Mouse (Mus musculus) liver, embryonic 14.5 days (tissue): ENCODE data around the gene Tex19.2. TPM values are rescaled to one million over a fixed set of nuclear protein-coding genes. Genes with fewer than 3 reads are reported as not detected.

ENCODE experiments used
- ATAC-seq: fragments of 200-750 bp; cut with Nextera tagmentation; 2 replicates; pipeline ENCODE4 v1.8.0; 2017; ENCODE audit warnings: moderate number of reproducible peaks, mild to moderate bottlenecking, moderate library complexity; ENCODE audit not compliant: insufficient read depth
- DNase-seq, 3 experiments: peaks; one replicate each; pipeline ENCODE4 v3.0.0-alpha.2; 2012 to 2013; ENCODE audit warnings: low read depth in 3 of 3, low spot score in 3 of 3
- H3K27ac ChIP-seq: fragments of 300-500 bp; sonication (generic); 2 replicates; pipeline ENCODE4 v1.5.1; 2014; ENCODE audit warnings: moderate library complexity, mild to moderate bottlenecking, control low read depth, inconsistent platforms
- H3K27me3 ChIP-seq: fragments of 300-500 bp; sonication (generic); 2 replicates; pipeline ENCODE4 v1.6.1; 2014; ENCODE audit warnings: mild to moderate bottlenecking, low read length, moderate library complexity; ENCODE audit not compliant: control insufficient read depth, insufficient read depth
- H3K36me3 ChIP-seq: fragments of 300-500 bp; sonication (generic); replicated peaks from 2 replicates; pipeline ENCODE4 v1.6.1; 2014; ENCODE audit warnings: low read depth; ENCODE audit not compliant: control insufficient read depth, insufficient read depth
- H3K4me1 ChIP-seq, 2 experiments: fragments of 200-500 bp in 1 of 2; fragments of 300-500 bp in 1 of 2; sonication (generic) in 1 of 2; replicated peaks; 2 replicates each; pipeline ENCODE4 v1.6.1; 2012 to 2014; ENCODE audit warnings: antibody characterized with exemption in 1 of 2, inconsistent platforms in 1 of 2, low read length in 1 of 2; ENCODE audit not compliant: control insufficient read depth in 2 of 2, insufficient read depth in 2 of 2
- H3K4me2 ChIP-seq: fragments of 300-500 bp; sonication (generic); 2 replicates; pipeline ENCODE4 v1.6.1; 2014; ENCODE audit warnings: low read depth, mild to moderate bottlenecking, control low read depth, moderate library complexity
- H3K4me3 ChIP-seq, 2 experiments: fragments of 200-500 bp in 1 of 2; fragments of 300-500 bp in 1 of 2; sonication (generic) in 1 of 2; 2 replicates each; pipeline ENCODE4 v1.5.1; 2012 to 2014; ENCODE audit warnings: low read depth in 2 of 2, low read length in 2 of 2, mild to moderate bottlenecking in 2 of 2, control low read depth in 1 of 2, inconsistent platforms in 1 of 2, moderate library complexity in 1 of 2; ENCODE audit not compliant: insufficient read depth in 1 of 2
- H3K9ac ChIP-seq: fragments of 300-500 bp; sonication (generic); replicated peaks from 2 replicates; pipeline ENCODE4 v1.6.1; 2014; ENCODE audit warnings: mild to moderate bottlenecking, control low read depth, moderate library complexity
- H3K9me3 ChIP-seq: fragments of 300-500 bp; sonication (generic); 2 replicates; pipeline ENCODE4 v1.6.1; 2016; ENCODE audit warnings: low read length, mixed read lengths; ENCODE audit not compliant: control insufficient read depth
- CTCF ChIP-seq: IDR thresholded peaks from 2 replicates; pipeline ENCODE4 v1.5.1; 2016; ENCODE audit warnings: antibody characterized with exemption, low read depth, control low read depth
- EP300 ChIP-seq: IDR thresholded peaks from 2 replicates; pipeline ENCODE4 v1.6.1; 2016; ENCODE audit warnings: antibody characterized with exemption, low read depth
- WGBS: fragments of 180-500 bp; shearing (Covaris S2); extraction: QIAGEN DNeasy Blood & Tissue Kit; methylation state at CpG from one replicate; pipeline ENCODE4 v1.1.7; 2014; ENCODE audit not compliant: insufficient replicate concordance; 5-methylcytosine and 5-hydroxymethylcytosine counted together
- polyA plus RNA-seq, 2 experiments: library from polyadenylated mRNA; depleted of rRNA in 1 of 2; stranded (reverse) in 1 of 2; unstranded in 1 of 2; fragments of >200 nt; fragmentation: Nextera tagmentation in 1 of 2; extraction: Ambion mirVana in 1 of 2; gene quantifications; 2 replicates each; pipeline versions ENCODE4 v1.2.1 to v1.2.3; 2012 to 2014

The Tex19.2 gene
- polyA plus RNA-seq, 2 experiments, result 0.10 TPM; not detected in 1

DNA sequence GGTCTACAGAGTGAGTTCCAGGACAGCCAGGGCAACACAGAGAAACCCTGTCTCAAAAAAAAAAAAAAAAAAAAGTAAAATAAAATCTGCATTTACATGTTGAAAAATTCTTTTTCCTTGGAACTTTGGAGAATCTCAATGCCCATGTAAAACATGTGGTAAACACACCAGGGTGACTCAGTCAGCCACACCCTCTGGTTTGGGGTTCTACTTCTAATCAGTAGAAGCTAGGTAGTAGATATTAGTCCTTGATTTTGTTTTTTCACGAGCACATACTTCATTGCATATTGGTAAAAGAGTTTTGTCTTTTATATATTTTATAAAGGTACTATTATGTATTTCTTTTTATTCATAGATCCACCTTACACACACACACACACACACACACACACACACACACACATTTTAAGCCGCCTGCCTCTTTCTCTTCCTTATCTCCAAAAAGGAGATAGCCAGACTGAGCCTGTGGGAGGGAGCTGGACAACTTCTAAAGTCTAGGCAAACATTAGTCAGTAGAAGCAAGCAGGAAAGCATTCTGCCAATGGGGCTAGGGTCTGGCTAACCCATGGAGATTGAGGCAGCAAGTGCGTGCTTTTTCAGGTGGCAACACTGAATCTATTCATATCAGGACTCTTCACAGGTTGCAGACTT lies 7.2 kb upstream of the Tex19.2 start:
- H3K36me3 ChIP-seq, result no peaks in the 10 kb centered on the region
- H3K9me3 ChIP-seq, result no peaks in the 10 kb centered on the region
- H3K27me3 ChIP-seq, result no peaks in the 10 kb centered on the region
- DNase-seq (no peak), ATAC-seq (0 out of 2 replicates have a peak, but pooled peaks have one; percentile 33)
- no peak overlapping the region for H3K4me3 ChIP-seq
- peaks cover 6 to 8% of the 10 kb centered on the region in 2 experiments for H3K4me1 ChIP-seq
- WGBS, result 25% methylated on average over 3 of the region's 3 CpGs
- no peak overlapping the region for H3K4me2 ChIP-seq
- H3K27ac ChIP-seq, result no peak overlapping the region
- H3K9ac ChIP-seq, result no peak overlapping the region
- TF ChIP-seq EP300, result no peak
- TF ChIP-seq CTCF, result no peak

DNA sequence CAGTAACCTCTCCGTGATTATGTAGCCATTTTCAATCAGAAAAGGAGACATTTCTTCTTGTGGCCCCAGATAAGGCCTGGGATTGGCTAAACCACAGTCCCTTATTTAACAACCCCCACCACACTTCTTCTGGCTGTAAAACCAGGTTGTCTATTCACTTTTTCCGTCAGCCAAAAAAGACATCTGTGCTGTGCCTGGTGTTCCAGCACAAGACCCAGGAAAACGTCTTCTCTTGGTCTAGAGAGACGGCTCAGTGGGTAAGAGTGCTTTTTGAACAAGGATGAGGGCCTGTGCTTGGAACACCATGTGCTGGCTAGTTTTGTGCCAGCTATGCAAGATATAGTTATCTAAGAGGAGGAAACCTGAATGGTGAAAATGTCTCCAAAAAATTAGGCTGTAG lies 5.0 kb upstream of the Tex19.2 start:
- ATAC-seq, result no peak

DNA sequence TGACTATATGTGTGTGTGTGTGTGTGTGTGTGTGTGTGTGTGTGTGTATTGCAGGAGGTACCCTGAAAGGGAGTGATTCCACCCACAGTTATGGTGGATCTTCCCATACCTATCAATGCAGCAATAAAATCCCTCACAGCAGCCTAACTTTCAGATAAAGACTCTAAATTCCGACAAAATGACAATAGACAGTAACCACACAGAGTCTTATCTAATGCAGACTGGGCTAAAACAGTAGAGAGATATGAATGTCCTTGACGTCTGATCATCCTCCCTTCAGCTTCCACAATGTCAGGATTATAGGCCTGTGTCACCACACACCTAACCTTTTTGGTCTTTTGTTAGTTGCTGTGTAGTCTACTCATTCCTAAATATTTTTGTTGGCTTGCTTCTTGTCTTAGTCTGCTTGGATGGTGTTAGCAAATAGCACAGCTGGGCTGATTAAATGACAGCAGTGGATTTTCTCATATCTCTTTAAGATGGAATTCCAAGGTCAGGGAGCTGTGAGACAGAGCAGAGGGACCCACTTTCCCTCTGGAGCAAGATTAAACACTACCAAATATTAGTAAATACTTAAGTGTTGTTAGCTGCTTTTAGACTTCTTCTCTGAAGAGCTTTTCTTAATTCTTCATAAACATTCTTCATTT lies 3.7 kb upstream of the Tex19.2 start:
- H3K9me3 ChIP-seq, result no peaks in the 10 kb centered on the region
- no peak for TF ChIP-seq CTCF
- TF ChIP-seq EP300, result no peak
- no peak for ATAC-seq

More for the DNA sequence above, 5.0 kb upstream of the Tex19.2 start:
- WGBS, result 48% methylated on average over 4 of the region's 4 CpGs
- Histone ChIP-seq H3K4me2 (no peak overlapping the region), H3K9me3 (no peaks in the 10 kb centered on the region), H3K4me3 (no peak overlapping the region), H3K27ac (no peak overlapping the region), H3K9ac (no peak overlapping the region), H3K4me1 (peaks cover 6 to 8% of the 10 kb centered on the region in 2 experiments), H3K27me3 (no peaks in the 10 kb centered on the region), H3K36me3 (no peaks in the 10 kb centered on the region)
- no peak for DNase-seq
- no peak for TF ChIP-seq CTCF
- TF ChIP-seq EP300, result no peak

DNA sequence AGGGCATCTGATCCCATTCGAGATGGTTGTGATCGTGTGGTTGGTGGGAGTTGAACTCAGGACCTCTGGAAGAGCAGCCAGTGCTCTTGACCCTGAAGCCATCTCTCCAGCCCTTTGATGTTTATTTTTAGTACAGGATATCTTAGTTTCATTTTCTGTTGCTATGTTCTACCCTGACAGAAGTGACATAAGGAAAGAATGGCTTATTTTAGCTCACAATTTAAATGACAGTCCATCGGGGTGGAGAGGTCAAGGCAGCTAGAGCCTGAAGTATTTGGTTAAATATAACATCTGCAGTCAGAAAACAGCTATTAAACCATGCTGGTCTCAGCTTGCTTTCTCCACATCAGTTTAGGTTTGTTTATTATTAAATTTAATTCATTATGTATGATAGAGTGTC lies 2.7 kb upstream of the Tex19.2 start:
- TF ChIP-seq EP300 (no peak), CTCF (no peak)
- H3K9me3 ChIP-seq, result no peaks in the 10 kb centered on the region
- H3K27ac ChIP-seq, result no peak overlapping the region
- H3K4me1 ChIP-seq, result peaks cover 6% of the 10 kb centered on the region in 2 experiments
- DNase-seq (no peak), ATAC-seq (no peak)
- H3K27me3 ChIP-seq, result no peaks in the 10 kb centered on the region
- WGBS, result 57% methylated on average over 3 of the region's 3 CpGs
- H3K36me3 ChIP-seq, result no peaks in the 10 kb centered on the region
- no peak overlapping the region for H3K4me3 ChIP-seq
- H3K9ac ChIP-seq, result no peak overlapping the region
- H3K4me2 ChIP-seq, result no peak overlapping the region

More for the DNA sequence above, 3.7 kb upstream of the Tex19.2 start:
- no peak overlapping the region for H3K27ac ChIP-seq
- no peaks in the 10 kb centered on the region for H3K27me3 ChIP-seq
- no peak for DNase-seq
- no peak overlapping the region for H3K4me3 ChIP-seq
- H3K9ac ChIP-seq, result no peak overlapping the region
- WGBS, result 8% methylated on average over 2 of the region's 2 CpGs
- H3K36me3 ChIP-seq, result no peaks in the 10 kb centered on the region
- peaks cover 6 to 8% of the 10 kb centered on the region in 2 experiments for H3K4me1 ChIP-seq
- no peak overlapping the region for H3K4me2 ChIP-seq

DNA sequence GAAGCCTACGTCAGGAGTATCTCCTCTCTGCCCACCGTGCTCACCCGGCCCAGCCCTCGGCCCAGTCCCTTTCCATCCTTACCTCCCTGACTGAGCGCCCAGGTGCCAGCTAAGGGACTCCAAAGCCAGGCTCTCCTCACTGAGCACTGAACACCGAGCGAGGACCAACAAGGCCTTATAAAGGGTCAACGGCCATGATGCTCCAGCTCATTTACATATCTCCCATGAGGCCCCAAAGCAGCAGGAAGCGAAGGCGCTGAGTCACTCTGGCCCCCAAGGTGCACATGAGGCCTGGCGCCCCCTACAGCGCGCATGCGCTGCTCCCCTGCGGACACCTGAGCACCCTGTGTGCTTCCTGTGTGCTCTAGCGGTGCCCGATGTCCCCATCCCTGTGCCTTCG lies 371 bp downstream of the Tex19.2 start:
- H3K4me2 ChIP-seq, result no peak overlapping the region
- no peaks in the 10 kb centered on the region for H3K27me3 ChIP-seq
- no peak overlapping the region for H3K9ac ChIP-seq
- no peaks in the 10 kb centered on the region for H3K9me3 ChIP-seq
- H3K4me1 ChIP-seq, result peaks cover 0 to 2% of the 10 kb centered on the region in 2 experiments; a peak in 1 of 4 replicates
- H3K4me3 ChIP-seq, result no peak overlapping the region
- H3K27ac ChIP-seq, result no peak overlapping the region
- ATAC-seq (no peak), DNase-seq (no peak)
- no peaks in the 10 kb centered on the region for H3K36me3 ChIP-seq
- TF ChIP-seq EP300, result no peak
- TF ChIP-seq CTCF, result 0 out of 2 replicates have a peak, but pooled peaks have one; percentile 21
- WGBS, result 88% methylated on average over 18 of the region's 18 CpGs
